Mouse (Mus musculus) adrenal gland, postnatal 36 days (tissue): ENCODE measurements around the gene Pdyn. TPM values are rescaled to one million over a fixed set of nuclear protein-coding genes. Genes with fewer than 3 reads are reported as not detected.

Source experiments
- DNase-seq, 2 experiments: peaks; one replicate each; pipeline ENCODE4 v3.0.0; 2021; ENCODE audit warnings: mixed read lengths in 1 of 2
- total RNA-seq, 2 experiments: library from RNA; stranded (reverse); gene quantifications; 2 replicates each; pipeline ENCODE4 v1.2.3; 2021

Gene Pdyn
- total RNA-seq, 2 experiments from 2014 or later: 0.10 to 0.30 TPM

DNA sequence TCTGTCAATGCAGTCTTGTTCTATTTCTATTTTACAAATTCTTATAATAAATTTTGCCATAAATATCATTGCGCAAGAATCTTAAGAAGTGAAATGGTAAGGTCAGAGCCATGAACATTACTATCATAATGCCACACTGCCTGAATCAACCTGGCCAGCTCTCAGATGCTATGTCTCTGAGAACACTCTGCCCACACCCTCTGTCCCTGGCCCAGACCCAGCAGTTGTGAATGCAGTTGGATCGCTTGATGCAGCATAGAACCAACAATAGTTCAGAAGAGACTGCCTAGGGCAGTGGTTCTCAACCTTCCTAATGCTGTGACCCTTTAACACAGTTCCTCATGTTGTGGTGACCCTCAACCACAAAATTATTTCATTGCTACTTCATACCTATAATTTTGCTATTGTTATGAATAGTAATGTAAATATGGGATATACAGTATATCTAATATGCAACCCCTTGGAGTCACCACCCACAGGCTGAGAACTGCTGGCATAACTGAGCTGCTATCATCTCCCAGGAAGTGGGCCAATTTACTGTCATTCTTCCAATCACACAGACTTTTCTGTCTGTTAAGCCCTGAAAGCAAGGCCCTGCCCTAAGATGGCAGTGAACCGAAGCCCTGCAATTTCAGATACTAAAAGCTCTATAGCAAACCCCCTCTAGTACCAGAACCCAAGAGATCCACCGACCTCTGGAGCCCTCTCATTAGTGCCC is 45.3 kb downstream of the Pdyn start:
- DNase-seq: peak; percentile 19 to 39

GRCm38 (mm10) chr2:129653632-129654031 is 46.0 kb downstream of the Pdyn start:
- DNase-seq: no peak

DNA sequence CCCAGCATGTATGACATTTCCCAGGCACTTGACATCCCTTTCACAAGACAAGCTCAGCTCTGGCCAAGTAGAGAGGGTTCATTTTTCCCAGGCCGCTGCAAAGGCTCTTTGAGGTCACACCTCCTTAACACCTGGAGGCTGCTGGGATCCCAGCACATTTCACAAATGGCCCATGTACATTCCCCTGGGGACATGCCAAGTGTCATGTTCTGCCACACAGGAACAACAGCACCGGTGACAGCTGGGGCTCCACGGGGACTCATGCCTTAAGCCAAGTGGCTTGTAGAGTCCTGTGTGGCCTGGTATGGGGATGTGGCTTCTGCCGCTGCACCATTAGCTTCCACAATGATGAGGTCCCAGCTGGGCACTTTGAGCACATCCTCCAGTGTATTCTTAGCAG is 47.0 kb downstream of the Pdyn start:
- no peak for DNase-seq

Other genes with a start within 250 kb of the Pdyn start
- not detected for gene F830045P16Rik, start 163.2 kb downstream of the Pdyn start, total RNA-seq
- gene Sirpa, start 107.0 kb downstream of the Pdyn start, total RNA-seq: 10 to 100 TPM; 37.5 to 66.5 TPM
- gene Stk35, start 100.7 kb upstream of the Pdyn start, total RNA-seq: 10 to 100 TPM; 25.1 to 30.1 TPM